ENCODE assay signal across 10 mouse cellular contexts in the genomic region with DNA sequence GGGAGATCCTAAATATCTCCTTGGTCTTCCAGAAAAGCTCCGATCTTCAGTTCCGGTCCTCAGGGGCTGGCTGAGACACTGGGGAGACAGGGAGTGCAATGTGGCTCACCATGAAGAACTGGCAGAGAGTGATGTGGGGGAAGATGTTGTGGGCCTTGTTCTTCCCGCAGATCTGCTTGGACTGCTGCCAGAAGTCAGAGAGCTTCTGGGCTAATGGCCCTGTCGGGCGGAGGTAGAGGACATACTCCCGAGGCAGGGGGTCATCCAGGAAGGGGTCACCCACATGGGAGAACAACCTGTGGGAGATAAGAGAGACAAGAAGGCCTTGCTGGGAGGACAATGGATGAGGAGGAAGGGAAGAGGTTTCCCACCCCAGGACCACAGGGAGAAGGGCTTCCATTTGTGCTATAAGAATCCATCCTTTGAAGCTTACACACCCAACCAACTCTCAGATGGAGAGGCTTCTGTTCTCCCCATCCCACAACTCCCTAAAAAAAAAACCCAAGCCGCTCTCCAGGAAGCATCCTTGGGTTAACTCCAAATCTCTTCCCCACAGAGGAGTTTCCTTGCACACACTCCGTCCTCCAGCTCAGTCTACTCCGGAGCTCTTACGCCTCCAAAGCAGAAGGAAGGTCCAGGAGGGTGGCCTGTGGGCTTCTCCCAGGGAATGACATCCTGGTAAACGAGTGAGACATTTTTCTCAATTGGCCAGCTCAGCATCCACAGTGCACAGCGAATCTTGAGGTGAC. TPM values are rescaled to one million over a fixed set of nuclear protein-coding genes. Genes with fewer than 3 reads are reported as not detected.
A peak's percentile ranks its signal among the peaks of the same experiment; 100 is the strongest.
DNase-seq lines count a peak whose midpoint lies in the region.
"Had no signal": no experiment of that assay in that cellular context is flagged by ENCODE, and none has a peak within 500 bp of the region (broad histone marks: within the 10 kb centered on the region; RNA-seq: fewer than 3 reads in every experiment).

No protein-coding gene starts in this region.

- intact Hi-C loops in left cerebral cortex, postnatal 36 days (cut with DNase I) = loop anchor here (5.0 kb wide), 1 partner anchor 52 kb away; no protein-coding TSS in a partner anchor

- peak; percentile 41 to 58 for DNase-seq in frontal cortex, postnatal 36 days (ENCODE audit: low spot score in 2 of 2)
- no peak for DNase-seq in frontal cortex, postnatal 10 days (ENCODE audit: low spot score in 2 of 2)
- DNase-seq in right cerebral cortex, adult 18-20 months = peak; percentile 58
- no peak for DNase-seq in right cerebral cortex, postnatal 4 days
- DNase-seq in left cerebral cortex, postnatal 36 days (ENCODE audit: low spot score in 2 of 2) = peak; percentile 45 to 65
- DNase-seq in telencephalon, adult 2 months (ENCODE audit: low read depth, low spot score) = peak; percentile 84
- no peak for DNase-seq in layer of hippocampus, adult 8-10 months (ENCODE audit: low spot score in 2 of 2)
- no peak for DNase-seq in liver
- DNase-seq: heart, adult 18-20 months; kidney, postnatal 36 days had no signal

RNA-seq across cellular contexts. Expression of a gene that starts 46.1 kb away (rescaled TPM):
- under 1 TPM; 0.10 to 0.29 TPM for total RNA-seq in left cerebral cortex, postnatal 36 days (2021)
- not detected for total RNA-seq in layer of hippocampus, adult 8-10 months (2022)

Comparison
In these comparisons a context has a peak if more than half of its experiments do, and no peak if none do; other contexts are left out.
1. DNase-seq: peak in frontal cortex, postnatal 36 days (2 of 2), right cerebral cortex, adult 18-20 months (single experiment), left cerebral cortex, postnatal 36 days (2 of 2) and telencephalon, adult 2 months (single experiment); none in frontal cortex, postnatal 10 days (0 of 2), right cerebral cortex, postnatal 4 days (single experiment), layer of hippocampus, adult 8-10 months (0 of 2) and liver (single experiment).